ENCODE assay signal across 8 mouse cellular contexts in the genomic region with DNA sequence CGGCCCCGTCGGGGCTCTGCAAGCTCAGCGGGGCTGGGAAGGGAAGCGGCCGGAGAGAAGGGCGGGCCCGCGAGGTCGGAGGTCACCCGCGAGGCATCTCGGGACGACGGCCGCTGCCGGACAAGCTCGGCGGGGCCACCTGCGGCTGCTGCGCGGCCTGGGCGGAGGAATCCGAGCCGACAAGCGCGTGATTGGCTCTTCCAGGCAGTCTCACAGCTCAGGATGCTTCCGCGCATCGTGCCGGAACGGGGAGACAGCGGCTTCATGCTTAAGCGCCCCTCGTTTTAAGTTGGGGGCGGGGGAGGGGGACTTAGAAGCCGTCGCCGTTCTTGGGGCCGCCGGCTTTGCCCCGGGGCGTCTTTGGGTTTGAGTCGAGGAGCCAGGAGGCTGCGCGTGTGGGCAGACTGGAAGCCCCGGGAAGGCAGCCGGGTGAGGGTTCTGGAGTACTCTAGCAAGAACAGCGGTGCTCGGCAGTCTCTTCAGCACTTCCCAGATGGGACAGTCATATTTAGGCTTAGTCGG. TPM values are rescaled to one million over a fixed set of nuclear protein-coding genes. Genes with fewer than 3 reads are reported as not detected.
DNase-seq lines count a peak whose midpoint lies in the region; ATAC-seq and TF ChIP-seq lines count a peak whose summit lies in the region.

No protein-coding gene starts in this region.

- peaks cover 13% of the 10 kb centered on the region for H3K36me3 ChIP-seq in G1E (replicated peaks)
- no peaks in the 10 kb centered on the region for H3K36me3 ChIP-seq in forebrain, embryonic 16.5 days (ENCODE audit: control insufficient read depth, insufficient read depth)
- H3K36me3 ChIP-seq in lung, embryonic 16.5 days (ENCODE audit: control insufficient read depth, insufficient read depth, low read length): peaks cover 6% of the 10 kb centered on the region; the same call in 1 of the 2 replicates

- peak overlapping the region; percentile 78 for H3K4me2 ChIP-seq in forebrain, embryonic 16.5 days (ENCODE audit: low read length)
- peak overlapping the region; percentile 81 for H3K4me2 ChIP-seq in lung, embryonic 16.5 days (ENCODE audit: low read depth, low read length)

- no peaks in the 10 kb centered on the region for H3K9me3 ChIP-seq in G1E (replicated peaks)
- H3K9me3 ChIP-seq in forebrain, embryonic 16.5 days (ENCODE audit: control insufficient read depth, low read length): no peaks in the 10 kb centered on the region
- no peaks in the 10 kb centered on the region for H3K9me3 ChIP-seq in lung, embryonic 16.5 days (ENCODE audit: control insufficient read depth, low read length)

- H3K4me1 ChIP-seq in G1E (ENCODE audit: insufficient read depth, low read depth, low read length): peaks cover 27% of the 10 kb centered on the region
- H3K4me1 ChIP-seq in forebrain, embryonic 16.5 days (replicated peaks; ENCODE audit: control insufficient read depth, insufficient read depth, low read length): peaks cover 15% of the 10 kb centered on the region
- H3K4me1 ChIP-seq in lung, embryonic 16.5 days (replicated peaks; ENCODE audit: control insufficient read depth, insufficient read depth, low read length): peaks cover 5% of the 10 kb centered on the region; the same call in 1 of the 2 replicates

- DNase-seq in G1E (ENCODE audit: low spot score): peak; percentile 81
- peak; percentile 96 to 98 for DNase-seq in cerebellum, adult 18-20 months
- peak; percentile 96 for DNase-seq in heart, postnatal 4 days
- DNase-seq in layer of hippocampus, adult 9-10 months (ENCODE audit: low spot score): peak; percentile 77
- peak; percentile 93 for DNase-seq in ovary, postnatal 10 days (ENCODE audit: low spot score)
- peak; percentile 88 to 91 for DNase-seq in thymus, postnatal 10 days (ENCODE audit: low spot score in 2 of 2)

- H3K9ac ChIP-seq in forebrain, embryonic 16.5 days (replicated peaks; ENCODE audit: low read depth, low read length): peak overlapping the region; percentile 91
- peak overlapping the region; percentile 100 for H3K9ac ChIP-seq in lung, embryonic 16.5 days (ENCODE audit: low read length)

- peak overlapping the region; percentile 97 for H3K27ac ChIP-seq in forebrain, embryonic 16.5 days (ENCODE audit: low read length)
- H3K27ac ChIP-seq in lung, embryonic 16.5 days (ENCODE audit: low read length): peak overlapping the region; percentile 100

- TF ChIP-seq CTCF in G1E (IDR thresholded peaks at IDR 0.05; ENCODE audit: low read depth, low read length): no peak

- H3K27me3 ChIP-seq in G1E (ENCODE audit: insufficient read depth, low read length): no peaks in the 10 kb centered on the region
- H3K27me3 ChIP-seq in forebrain, embryonic 16.5 days (replicated peaks; ENCODE audit: control insufficient read depth, insufficient read depth, low read length): no peaks in the 10 kb centered on the region
- H3K27me3 ChIP-seq in lung, embryonic 16.5 days (ENCODE audit: control insufficient read depth, insufficient read depth, low read depth, low read length): no peaks in the 10 kb centered on the region

- ATAC-seq in G1E (ENCODE audit: extremely low read depth, insufficient number of reproducible peaks, low FRiP score, poor library complexity, severe bottlenecking): peak; percentile 62
- peak; percentile 84 for ATAC-seq in forebrain, embryonic 16.5 days
- peak; percentile 91 for ATAC-seq in lung, embryonic 16.5 days (ENCODE audit: low read depth)

- peak overlapping the region; percentile 91 for H3K4me3 ChIP-seq in G1E (ENCODE audit: low read depth, low read length)
- peak overlapping the region; percentile 65 for H3K4me3 ChIP-seq in forebrain, embryonic 16.5 days (replicated peaks; ENCODE audit: low read length)
- H3K4me3 ChIP-seq in lung, embryonic 16.5 days (ENCODE audit: low read length): peak overlapping the region; percentile 100

- under 1% methylated on average over 51 of the region's 51 CpGs for WGBS in forebrain, embryonic 16.5 days
- WGBS in lung, embryonic 16.5 days: 0% methylated on average over 46 of the region's 51 CpGs

RNA-seq across cellular contexts. Expression of a gene that starts 1.4 kb away (rescaled TPM):
- total RNA-seq in G1E (2014; fragmentation: Nextera tagmentation) (103 and 107 TPM in 2 replicates), G1E (2017) (150 and 173 TPM in 2 replicates)
- polyA plus RNA-seq in G1E (2012): 37.5 and 44.0 TPM in 2 replicates
- polyA plus RNA-seq in forebrain, embryonic 16.5 days (2015; fragmentation: Nextera tagmentation; extraction: Ambion mirVana): 155 and 168 TPM in 2 replicates
- 10 to 100 TPM; 54.9 to 56.8 TPM for total RNA-seq in heart, postnatal 4 days (2021)
- 126 and 128 TPM in 2 replicates for polyA plus RNA-seq in lung, embryonic 16.5 days (2015; fragmentation: Nextera tagmentation; extraction: Ambion mirVana)

RNA-seq across cellular contexts. Expression of a gene that starts 14.1 kb away (rescaled TPM):
- total RNA-seq in G1E (2014; fragmentation: Nextera tagmentation): 107 and 144 TPM in 2 replicates
- 102 and 111 TPM in 2 replicates for total RNA-seq in G1E (2017)
- polyA plus RNA-seq in G1E (2012): 407 and 592 TPM in 2 replicates
- 107 and 120 TPM in 2 replicates for polyA plus RNA-seq in forebrain, embryonic 16.5 days (2015; fragmentation: Nextera tagmentation; extraction: Ambion mirVana)
- total RNA-seq in heart, postnatal 4 days (2021): 100 to 1,000 TPM; 589 to 631 TPM
- polyA plus RNA-seq in lung, embryonic 16.5 days (2015; fragmentation: Nextera tagmentation; extraction: Ambion mirVana): 102 and 116 TPM in 2 replicates

RNA-seq across cellular contexts. Expression of a gene that starts 32.0 kb away (rescaled TPM):
- 27.5 and 36.6 TPM in 2 replicates for total RNA-seq in G1E (2014; fragmentation: Nextera tagmentation)
- 91.9 and 98.6 TPM in 2 replicates for total RNA-seq in G1E (2017)
- polyA plus RNA-seq in G1E (2012): 10.3 and 14.4 TPM in 2 replicates
- polyA plus RNA-seq in forebrain, embryonic 16.5 days (2015; fragmentation: Nextera tagmentation; extraction: Ambion mirVana): 336 and 338 TPM in 2 replicates
- 10 to 100 TPM; 20.3 to 21.1 TPM for total RNA-seq in heart, postnatal 4 days (2021)
- polyA plus RNA-seq in lung, embryonic 16.5 days (2015; fragmentation: Nextera tagmentation; extraction: Ambion mirVana): 83.8 and 91.4 TPM in 2 replicates

RNA-seq across cellular contexts. Expression of a gene that starts 52.1 kb away (rescaled TPM):
- total RNA-seq in G1E (2014; fragmentation: Nextera tagmentation) (not detected in 2 replicates), G1E (2017) (0.66 and 1.8 TPM in 2 replicates)
- 0.10 and 0.15 TPM in 2 replicates for polyA plus RNA-seq in G1E (2012)
- polyA plus RNA-seq in forebrain, embryonic 16.5 days (2015; fragmentation: Nextera tagmentation; extraction: Ambion mirVana): 1.0 and 1.1 TPM in 2 replicates
- total RNA-seq in heart, postnatal 4 days (2021): not detected
- polyA plus RNA-seq in lung, embryonic 16.5 days (2015; fragmentation: Nextera tagmentation; extraction: Ambion mirVana): 0.87 and 0.92 TPM in 2 replicates

RNA-seq across cellular contexts. Expression of a gene that starts 59.6 kb away (rescaled TPM):
- total RNA-seq in G1E (2014; fragmentation: Nextera tagmentation): not detected in 2 replicates
- 0.17 and 0.27 TPM in 2 replicates for total RNA-seq in G1E (2017)
- polyA plus RNA-seq in G1E (2012): not detected in 2 replicates
- 0.25 and 0.58 TPM in 2 replicates for polyA plus RNA-seq in forebrain, embryonic 16.5 days (2015; fragmentation: Nextera tagmentation; extraction: Ambion mirVana)
- total RNA-seq in heart, postnatal 4 days (2021): under 1 TPM in 1 of 2 experiments, not detected in 1; 0.23 TPM
- polyA plus RNA-seq in lung, embryonic 16.5 days (2015; fragmentation: Nextera tagmentation; extraction: Ambion mirVana): not detected in 2 replicates

Comparison
In these comparisons a context has a peak if more than half of its experiments do, and no peak if none do; other contexts are left out.
1. Peak in every context shown above with its lines: DNase-seq, ATAC-seq, H3K4me3 ChIP-seq and H3K27ac ChIP-seq.